Mouse (Mus musculus) limb, embryonic 10.5 days (tissue): ENCODE measurements around the gene Dtnbp1. TPM values are rescaled to one million over a fixed set of nuclear protein-coding genes. Genes with fewer than 3 reads are reported as not detected.

Experiments
- DNase-seq: peaks from one replicate; pipeline ENCODE4 v3.0.0-alpha.2; 2017; ENCODE audit warnings: low spot score
- H3K27ac ChIP-seq: fragments of 300-500 bp; sonication (generic); 2 replicates; pipeline ENCODE4 v1.5.1; 2016; ENCODE audit warnings: mild to moderate bottlenecking
- H3K27me3 ChIP-seq: fragments of 300-500 bp; sonication (generic); 2 replicates; pipeline ENCODE4 v1.6.1; 2016; ENCODE audit warnings: low read depth, mild to moderate bottlenecking; ENCODE audit not compliant: poor library complexity, severe bottlenecking
- H3K36me3 ChIP-seq: fragments of 300-500 bp; sonication (generic); 2 replicates; pipeline ENCODE4 v1.6.1; 2016; ENCODE audit warnings: mild to moderate bottlenecking, moderate library complexity
- H3K4me1 ChIP-seq: fragments of 300-500 bp; sonication (generic); 2 replicates; pipeline ENCODE4 v1.6.1; 2016
- H3K4me3 ChIP-seq: fragments of 300-500 bp; sonication (generic); 2 replicates; pipeline ENCODE4 v1.5.1; 2016; ENCODE audit warnings: mild to moderate bottlenecking, moderate library complexity
- H3K9me3 ChIP-seq: fragments of 300-500 bp; sonication (generic); replicated peaks from 2 replicates; pipeline ENCODE4 v1.6.1; 2016; ENCODE audit warnings: mild to moderate bottlenecking
- WGBS: fragments of 180-500 bp; shearing (Covaris S2); methylation state at CpG from one replicate; pipeline ENCODE4 v1.1.7; 2016; 5-methylcytosine and 5-hydroxymethylcytosine counted together
- polyA plus RNA-seq: library from polyadenylated mRNA; unstranded; fragments of >200 nt; fragmentation: Nextera tagmentation; extraction: Ambion mirVana; gene quantifications from 2 replicates; pipeline ENCODE4 v1.2.1, GENCODE M21; 2016

Gene Dtnbp1
- polyA plus RNA-seq, 1 experiment from 2014 or later, result 100 TPM

DNA sequence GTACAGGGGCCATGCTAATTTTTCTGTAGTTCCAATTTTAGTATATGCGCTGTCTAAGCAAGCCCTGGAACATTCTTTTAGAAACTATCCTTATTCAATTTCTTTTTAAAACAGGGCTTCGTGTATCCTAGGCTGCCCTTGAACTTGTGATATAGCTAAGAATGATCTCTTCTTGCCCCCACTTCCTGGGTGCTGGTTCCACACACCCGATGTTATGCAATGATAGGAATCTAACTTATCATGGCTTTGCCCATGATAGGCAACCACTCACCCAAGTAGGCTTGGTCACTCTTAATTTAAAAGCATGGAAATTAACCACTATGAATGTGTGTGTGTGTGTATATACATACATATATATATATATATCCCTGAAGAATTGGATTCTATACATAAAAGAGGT, 24.3 kb upstream of the Dtnbp1 start:
- no peaks in the 10 kb centered on the region for H3K9me3 ChIP-seq
- DNase-seq, result no peak
- H3K4me1 ChIP-seq, result peaks cover 17% of the 10 kb centered on the region
- H3K27me3 ChIP-seq, result no peaks in the 10 kb centered on the region
- no peak overlapping the region for H3K27ac ChIP-seq
- no peak overlapping the region for H3K4me3 ChIP-seq
- no peaks in the 10 kb centered on the region for H3K36me3 ChIP-seq
- 89% methylated on average over 3 of the region's 3 CpGs for WGBS

DNA sequence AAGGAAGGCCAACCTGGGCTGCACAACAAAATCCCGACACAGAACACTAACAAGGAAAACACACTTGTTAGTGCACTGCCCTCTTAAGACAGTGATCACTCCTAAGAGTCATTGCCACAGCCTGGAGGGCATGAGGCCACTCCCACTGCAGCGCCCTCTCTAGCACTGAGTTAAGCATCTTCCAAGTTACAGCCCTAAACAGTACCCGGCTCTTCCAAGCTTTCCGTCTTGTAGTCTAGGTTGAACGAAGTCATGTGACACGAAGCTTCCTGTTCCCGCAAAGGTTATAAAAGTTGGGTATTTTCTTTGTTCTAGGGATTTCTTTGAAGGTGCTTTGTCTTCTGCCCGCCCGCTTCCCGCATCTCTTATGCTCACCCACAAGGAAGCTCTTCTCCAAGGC, 22.9 kb upstream of the Dtnbp1 start:
- Histone ChIP-seq H3K27ac (no peak overlapping the region), H3K4me3 (no peak overlapping the region), H3K4me1 (peaks cover 12% of the 10 kb centered on the region; the same call in 1 of the 2 replicates), H3K9me3 (no peaks in the 10 kb centered on the region), H3K27me3 (no peaks in the 10 kb centered on the region), H3K36me3 (no peaks in the 10 kb centered on the region)
- no peak for DNase-seq
- 79% methylated on average over 10 of the region's 10 CpGs for WGBS

DNA sequence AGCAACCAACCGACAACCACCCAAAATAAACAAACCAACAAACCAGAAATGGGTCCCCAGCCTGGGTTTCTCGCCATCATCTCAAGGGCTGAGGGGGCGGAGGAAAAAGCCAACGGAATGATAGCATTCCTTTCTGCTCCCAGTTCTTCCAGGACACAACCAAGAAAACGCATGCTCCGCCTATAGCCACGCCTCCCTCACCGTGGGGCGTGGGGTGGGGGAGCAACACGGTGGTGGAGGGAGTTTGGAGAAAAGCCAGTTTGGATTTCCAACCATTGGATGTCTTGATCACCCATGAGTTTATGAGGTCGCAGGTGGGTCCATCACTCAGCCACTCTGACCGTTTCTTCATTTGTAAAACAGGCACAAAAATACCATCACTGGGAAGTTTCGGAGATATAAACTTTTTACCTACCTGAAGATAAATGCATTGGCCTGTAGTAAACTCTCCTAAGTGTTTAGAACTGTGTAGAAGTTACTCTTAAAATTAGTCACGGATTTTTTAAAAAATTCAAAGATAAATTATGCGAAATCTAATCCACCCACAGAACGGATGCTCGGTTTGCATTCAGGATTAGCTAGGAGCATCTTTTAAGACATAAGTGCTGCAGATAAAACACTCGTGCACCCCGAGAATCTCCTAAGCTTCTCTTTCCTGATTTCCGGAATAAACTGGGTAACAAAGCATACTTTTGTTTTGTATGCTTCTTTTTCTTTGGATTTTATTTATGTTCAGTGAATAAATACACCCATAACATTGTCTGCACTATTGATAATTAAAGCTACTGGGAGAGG, 21.6 kb upstream of the Dtnbp1 start:
- no peak overlapping the region for H3K27ac ChIP-seq
- H3K9me3 ChIP-seq, result no peaks in the 10 kb centered on the region
- no peaks in the 10 kb centered on the region for H3K36me3 ChIP-seq
- DNase-seq, result no peak
- no peak overlapping the region for H3K4me3 ChIP-seq
- WGBS, result 79% methylated on average over 20 of the region's 20 CpGs
- peaks cover 12% of the 10 kb centered on the region; the same call in 1 of the 2 replicates for H3K4me1 ChIP-seq
- no peaks in the 10 kb centered on the region for H3K27me3 ChIP-seq

DNA sequence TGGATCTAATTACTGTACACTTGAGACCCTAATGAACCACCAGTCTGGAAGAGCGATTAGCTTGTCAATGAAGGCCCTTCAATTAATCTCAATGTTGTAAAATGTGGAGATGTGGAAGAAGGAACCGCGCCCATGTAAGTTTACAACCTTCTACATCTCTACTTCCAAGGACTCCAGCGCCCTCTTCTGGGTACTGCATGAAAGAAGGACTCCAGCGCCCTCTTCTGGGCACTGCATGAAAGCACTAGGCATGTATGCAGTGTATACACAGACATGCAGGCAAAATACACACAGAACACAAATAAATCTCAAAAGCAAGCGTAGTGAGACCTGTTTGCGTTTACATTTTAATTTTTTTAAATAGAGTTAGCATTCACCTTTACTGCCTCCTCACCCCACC, 6.2 kb upstream of the Dtnbp1 start:
- peaks cover 14% of the 10 kb centered on the region for H3K4me1 ChIP-seq
- WGBS, result 77% methylated on average over 7 of the region's 7 CpGs
- no peak for DNase-seq
- H3K27me3 ChIP-seq, result no peaks in the 10 kb centered on the region
- H3K4me3 ChIP-seq, result no peak overlapping the region
- H3K36me3 ChIP-seq, result no peaks in the 10 kb centered on the region
- H3K27ac ChIP-seq, result no peak overlapping the region
- H3K9me3 ChIP-seq, result no peaks in the 10 kb centered on the region

DNA sequence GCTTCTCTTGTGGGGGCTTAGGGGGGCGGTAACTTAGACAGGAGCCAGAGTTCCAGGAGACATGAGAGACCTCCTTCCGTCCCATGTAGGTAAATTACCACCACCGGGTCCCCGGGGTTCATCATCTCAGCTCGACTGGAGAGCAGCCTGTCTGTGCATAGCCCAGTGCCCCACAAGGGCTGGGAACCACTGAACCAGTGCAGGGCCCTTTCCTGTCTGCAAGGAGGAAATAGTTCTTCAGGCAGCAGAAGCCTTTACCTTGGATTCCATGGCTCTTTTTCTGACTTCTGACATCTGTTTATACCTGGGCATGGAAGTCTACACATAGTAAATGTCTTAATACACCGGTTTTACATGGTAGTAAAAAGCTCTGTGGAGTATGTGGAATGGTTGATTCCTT, 5.8 kb upstream of the Dtnbp1 start:
- no peak overlapping the region for H3K4me3 ChIP-seq
- DNase-seq, result no peak
- H3K9me3 ChIP-seq, result no peaks in the 10 kb centered on the region
- WGBS, result 89% methylated on average over 6 of the region's 6 CpGs
- no peak overlapping the region for H3K27ac ChIP-seq
- no peaks in the 10 kb centered on the region for H3K27me3 ChIP-seq
- peaks cover 18% of the 10 kb centered on the region for H3K4me1 ChIP-seq
- no peaks in the 10 kb centered on the region for H3K36me3 ChIP-seq

DNA sequence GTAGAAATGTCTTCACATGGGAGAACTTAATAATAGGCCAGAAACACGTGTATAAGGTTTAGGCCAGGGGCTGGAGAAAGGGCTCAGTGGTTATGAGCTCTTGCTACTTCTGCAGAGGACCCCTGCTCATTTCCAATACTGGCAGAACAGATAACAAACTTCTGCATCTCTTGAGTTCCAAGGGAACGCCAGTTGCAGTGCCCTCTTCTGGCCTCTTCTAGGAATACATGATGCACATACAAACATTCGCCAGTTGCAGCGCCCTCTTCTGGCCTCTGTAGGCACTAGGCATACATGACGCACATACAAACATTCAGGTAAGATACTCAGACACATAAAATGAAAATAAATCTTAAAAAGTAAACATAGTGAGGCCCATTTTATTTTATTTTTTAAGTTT, 4.5 kb upstream of the Dtnbp1 start:
- no peak overlapping the region for H3K4me3 ChIP-seq
- H3K27me3 ChIP-seq, result no peaks in the 10 kb centered on the region
- WGBS, result 78% methylated on average over 5 of the region's 5 CpGs
- no peaks in the 10 kb centered on the region for H3K36me3 ChIP-seq
- peak; percentile 50 for DNase-seq
- H3K4me1 ChIP-seq, result peaks cover 26% of the 10 kb centered on the region
- H3K27ac ChIP-seq, result no peak overlapping the region
- H3K9me3 ChIP-seq, result no peaks in the 10 kb centered on the region

DNA sequence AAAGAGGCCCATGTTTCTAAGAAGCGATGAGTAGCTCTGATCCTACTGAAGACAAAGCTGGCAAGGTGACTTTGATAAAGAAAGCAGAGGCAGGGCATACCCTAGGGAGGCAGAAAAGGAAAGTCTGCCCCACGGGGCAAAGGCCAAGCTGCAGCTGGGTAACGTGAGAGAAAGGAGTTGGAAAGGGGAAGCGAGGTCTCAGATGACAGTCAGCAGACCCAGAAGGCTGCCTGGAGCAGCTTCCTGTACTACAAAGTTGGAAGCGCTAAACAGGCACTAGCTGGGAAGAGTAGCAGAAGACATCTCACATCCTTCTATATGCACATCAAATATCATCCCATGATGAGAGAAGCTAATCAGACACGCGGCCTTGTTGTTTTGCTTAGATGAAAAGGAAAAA, 3.9 kb upstream of the Dtnbp1 start:
- peaks cover 32% of the 10 kb centered on the region for H3K4me1 ChIP-seq
- WGBS, result 61% methylated on average over 7 of the region's 7 CpGs
- no peaks in the 10 kb centered on the region for H3K27me3 ChIP-seq
- DNase-seq, result no peak
- 0 out of 2 replicates have a peak overlapping the region, but pooled peaks have one; percentile 22 for H3K27ac ChIP-seq
- H3K4me3 ChIP-seq, result no peak overlapping the region
- H3K9me3 ChIP-seq, result no peaks in the 10 kb centered on the region
- H3K36me3 ChIP-seq, result no peaks in the 10 kb centered on the region

DNA sequence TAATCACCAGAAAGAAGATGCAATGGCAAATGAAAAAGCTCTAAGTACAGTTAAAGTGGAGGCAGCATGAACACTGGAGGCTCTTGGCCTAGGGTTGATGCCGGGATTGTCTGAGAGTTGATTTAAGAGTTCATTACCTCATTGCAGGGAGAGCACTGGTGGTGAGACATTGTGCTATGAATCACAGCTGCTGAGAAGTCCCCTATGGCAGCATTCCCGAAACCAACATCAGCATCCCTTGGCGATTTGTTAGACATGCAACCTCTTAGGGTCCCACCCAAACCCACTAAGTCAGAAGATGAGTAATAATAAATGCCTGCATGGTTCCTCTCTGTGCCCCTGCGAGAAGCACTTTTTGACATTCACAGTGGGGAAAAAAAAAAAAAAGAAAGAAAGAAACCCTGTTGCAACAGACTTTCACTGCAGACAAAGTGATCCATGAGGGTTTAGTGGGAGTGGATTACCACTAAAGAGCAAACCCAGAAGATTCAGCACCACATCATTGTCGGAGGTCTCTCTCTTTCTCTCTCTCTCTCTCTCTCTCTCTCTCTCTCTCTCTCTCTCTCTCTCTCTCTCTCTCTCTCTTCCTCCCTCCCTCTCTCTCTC, 3.1 kb upstream of the Dtnbp1 start:
- no peak overlapping the region for H3K4me3 ChIP-seq
- no peak overlapping the region for H3K27ac ChIP-seq
- no peak for DNase-seq
- peaks cover 37% of the 10 kb centered on the region for H3K4me1 ChIP-seq
- 85% methylated on average over 5 of the region's 5 CpGs for WGBS
- no peaks in the 10 kb centered on the region for H3K9me3 ChIP-seq
- H3K36me3 ChIP-seq, result no peaks in the 10 kb centered on the region
- no peaks in the 10 kb centered on the region for H3K27me3 ChIP-seq

DNA sequence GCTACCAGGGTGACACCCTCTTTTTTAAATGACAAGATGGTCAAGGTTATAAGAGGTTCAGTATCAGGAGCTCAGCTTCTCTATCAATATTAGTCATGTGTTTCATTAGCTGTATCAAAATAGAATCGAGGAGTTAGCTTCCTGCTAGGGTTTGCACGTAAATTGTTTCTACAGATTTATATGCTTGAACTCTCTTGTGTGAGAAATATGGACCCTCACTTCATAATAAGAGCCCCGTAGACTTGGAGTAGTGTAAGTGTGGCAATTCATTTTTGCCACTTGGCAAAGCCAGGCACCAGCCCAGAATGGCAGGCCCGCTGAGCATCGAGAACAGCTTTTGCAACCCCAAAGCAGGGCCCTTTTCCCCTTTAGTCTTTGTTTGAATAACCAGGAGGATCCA, 1.1 kb upstream of the Dtnbp1 start:
- 82% methylated on average over 5 of the region's 5 CpGs for WGBS
- Histone ChIP-seq H3K4me1 (peaks cover 41% of the 10 kb centered on the region), H3K27ac (peak overlapping the region; percentile 96; the same call in 1 of the 2 replicates), H3K9me3 (no peaks in the 10 kb centered on the region), H3K36me3 (peaks cover 16% of the 10 kb centered on the region), H3K27me3 (no peaks in the 10 kb centered on the region), H3K4me3 (no peak overlapping the region)
- no peak for DNase-seq

DNA sequence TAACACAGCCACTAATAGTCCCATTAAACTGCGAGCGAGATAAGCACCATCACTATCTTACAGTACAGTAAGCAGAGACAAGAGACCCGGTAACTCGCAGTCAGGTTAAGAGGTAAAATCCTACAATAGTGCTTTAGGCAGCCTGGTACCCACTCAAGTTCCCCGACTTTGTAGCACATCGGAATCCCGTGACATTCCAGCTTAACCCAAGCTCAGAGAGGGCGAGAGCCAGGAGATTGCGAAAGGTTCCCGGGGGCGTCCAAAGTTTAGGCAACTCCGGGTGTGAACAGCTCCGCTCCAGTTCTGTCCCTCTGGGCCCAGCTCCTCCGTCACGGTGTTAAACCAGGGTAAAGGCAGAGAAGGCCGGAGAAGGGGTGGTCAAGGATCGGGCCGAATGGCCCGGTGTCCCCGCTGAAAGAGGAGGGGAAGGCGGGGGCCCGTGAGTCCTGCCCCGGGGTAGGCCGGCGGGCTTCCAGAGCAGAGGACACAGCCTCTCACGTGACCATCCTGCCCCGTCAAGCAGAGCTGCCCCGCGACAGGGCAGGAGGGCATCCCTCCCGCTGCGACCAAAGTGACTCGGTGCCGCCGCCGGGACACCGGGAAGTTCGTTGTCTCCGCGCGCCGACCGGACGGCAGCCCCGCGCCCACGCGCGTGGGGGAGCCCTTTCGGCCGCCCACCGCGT, 578 bp downstream of the Dtnbp1 start:
- Histone ChIP-seq H3K4me1 (peaks cover 37% of the 10 kb centered on the region), H3K9me3 (no peaks in the 10 kb centered on the region), H3K4me3 (peak overlapping the region; percentile 93), H3K27ac (peak overlapping the region; percentile 96), H3K27me3 (no peaks in the 10 kb centered on the region), H3K36me3 (peaks cover 21% of the 10 kb centered on the region)
- under 1% methylated on average over 52 of the region's 52 CpGs for WGBS
- peak; percentile 80 for DNase-seq

DNA sequence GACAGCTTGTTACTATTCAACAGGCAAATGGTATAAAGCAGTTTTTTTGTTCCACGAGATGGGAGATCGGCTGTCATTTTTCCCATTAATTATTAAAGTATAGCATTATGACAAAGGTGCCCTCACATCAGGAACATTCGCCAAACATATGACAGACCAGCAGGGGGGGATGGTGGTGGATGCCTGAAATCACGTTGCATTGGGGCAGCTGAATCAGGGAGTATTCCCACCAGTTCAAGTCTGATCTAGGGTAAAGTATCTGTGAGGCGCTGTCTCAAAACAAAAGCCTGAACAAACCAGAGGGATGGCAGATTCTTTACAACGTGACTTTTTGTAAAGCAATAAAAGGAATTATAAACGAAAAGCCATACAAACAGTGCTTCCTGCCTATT, 1.1 kb downstream of the Dtnbp1 start:
- peaks cover 32% of the 10 kb centered on the region for H3K4me1 ChIP-seq
- 0 out of 2 replicates have a peak overlapping the region, but pooled peaks have one; percentile 96 for H3K27ac ChIP-seq
- no peaks in the 10 kb centered on the region for H3K9me3 ChIP-seq
- H3K36me3 ChIP-seq, result peaks cover 21% of the 10 kb centered on the region
- no peaks in the 10 kb centered on the region for H3K27me3 ChIP-seq
- DNase-seq, result peak; percentile 53
- peak overlapping the region; percentile 93 for H3K4me3 ChIP-seq
- WGBS, result 27% methylated on average over 7 of the region's 7 CpGs

DNA sequence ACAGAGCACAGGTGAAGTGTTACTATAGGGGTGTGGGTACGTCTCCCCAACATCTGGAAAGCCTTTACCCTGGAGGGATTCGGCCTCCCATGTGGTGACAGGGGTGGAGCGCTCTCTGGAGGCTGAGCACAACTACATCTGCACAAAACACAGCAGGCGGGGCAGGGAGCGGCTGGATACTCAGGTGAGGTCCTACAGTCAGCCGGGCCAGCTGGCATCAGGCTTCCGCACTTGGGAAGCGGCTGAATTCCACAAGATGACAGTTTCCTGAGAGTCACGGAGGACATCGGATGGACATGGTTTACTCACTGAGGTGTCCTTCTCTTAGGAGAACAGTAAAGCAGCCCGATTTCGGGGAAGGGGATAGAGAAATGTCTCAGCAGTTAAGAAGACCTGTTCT, 2.7 kb downstream of the Dtnbp1 start:
- peaks cover 21% of the 10 kb centered on the region for H3K36me3 ChIP-seq
- no peak overlapping the region for H3K4me3 ChIP-seq
- H3K4me1 ChIP-seq, result peaks cover 30% of the 10 kb centered on the region
- H3K9me3 ChIP-seq, result no peaks in the 10 kb centered on the region
- no peak overlapping the region for H3K27ac ChIP-seq
- DNase-seq, result no peak
- no peaks in the 10 kb centered on the region for H3K27me3 ChIP-seq
- WGBS, result 93% methylated on average over 12 of the region's 12 CpGs

DNA sequence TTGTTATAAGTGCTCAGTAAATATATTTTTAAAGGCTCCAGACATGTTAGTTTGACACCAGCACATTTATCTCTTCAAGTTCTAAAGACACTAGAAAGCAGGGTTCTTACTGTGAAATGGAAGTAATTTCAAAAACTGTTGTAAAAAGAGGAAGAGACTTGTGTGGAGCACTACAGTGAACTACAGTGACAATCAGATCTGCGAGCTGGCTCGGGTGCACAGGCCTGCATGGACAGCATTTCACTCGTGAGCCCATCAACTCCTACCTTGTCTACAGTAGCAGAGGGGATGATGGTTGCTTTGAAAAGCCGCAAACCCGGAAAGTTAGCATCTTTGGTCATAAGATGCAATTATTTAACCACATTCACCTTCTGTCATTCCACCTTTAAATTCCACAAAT, 5.6 kb downstream of the Dtnbp1 start:
- no peak for DNase-seq
- Histone ChIP-seq H3K4me1 (peaks cover 15% of the 10 kb centered on the region), H3K27ac (no peak overlapping the region), H3K4me3 (no peak overlapping the region), H3K9me3 (no peaks in the 10 kb centered on the region), H3K27me3 (no peaks in the 10 kb centered on the region), H3K36me3 (peaks cover 40% of the 10 kb centered on the region)
- 93% methylated on average over 5 of the region's 5 CpGs for WGBS
